Mouse (Mus musculus) forebrain, embryonic 10.5 days (tissue): ENCODE data around the gene Bhlhe40. TPM values are rescaled to one million over a fixed set of nuclear protein-coding genes. Genes with fewer than 3 reads are reported as not detected.

Source experiments
- DNase-seq: peaks from one replicate; pipeline ENCODE4 v3.0.0-alpha.2; 2017; ENCODE audit warnings: low spot score; ENCODE audit errors: extremely low spot score
- H3K27ac ChIP-seq: fragments of 300-500 bp; sonication (generic); 2 replicates; pipeline ENCODE4 v1.5.1; 2016; ENCODE audit warnings: mild to moderate bottlenecking
- H3K27me3 ChIP-seq: fragments of 300-500 bp; sonication (generic); 2 replicates; pipeline ENCODE4 v1.6.1; 2016; ENCODE audit warnings: mild to moderate bottlenecking; ENCODE audit not compliant: poor library complexity, severe bottlenecking
- H3K36me3 ChIP-seq: fragments of 300-500 bp; sonication (generic); replicated peaks from 2 replicates; pipeline ENCODE4 v1.6.1; 2016; ENCODE audit warnings: mild to moderate bottlenecking, moderate library complexity
- H3K4me1 ChIP-seq: fragments of 300-500 bp; sonication (generic); 2 replicates; pipeline ENCODE4 v1.6.1; 2016
- H3K4me3 ChIP-seq: fragments of 300-500 bp; sonication (generic); 2 replicates; pipeline ENCODE4 v1.5.1; 2016; ENCODE audit warnings: mild to moderate bottlenecking, moderate library complexity
- H3K9me3 ChIP-seq: fragments of 300-500 bp; sonication (generic); 2 replicates; pipeline ENCODE4 v1.6.1; 2016; ENCODE audit warnings: mild to moderate bottlenecking, moderate library complexity
- WGBS: fragments of 180-500 bp; shearing (Covaris S2); methylation state at CpG from one replicate; pipeline ENCODE4 v1.1.7; 2016; 5-methylcytosine and 5-hydroxymethylcytosine counted together
- polyA plus RNA-seq: library from polyadenylated mRNA; unstranded; fragments of >200 nt; fragmentation: Nextera tagmentation; extraction: Ambion mirVana; gene quantifications from 2 replicates; pipeline ENCODE4 v1.2.1, GENCODE M21; 2016

Bhlhe40 gene
- 3.1 and 3.2 TPM in 2 replicates for polyA plus RNA-seq

- 0% methylated on average over 38 of the region's 43 CpGs for WGBS
Observed at GRCm38 (mm10) chr6:108660206-108660877, at the start of gene Bhlhe40. Gene Bhlhe40, plus strand, starts transcription at chr6:108660629.

GRCm38 (mm10) chr6:108611663-108612062 lies 48.8 kb upstream of the Bhlhe40 start:
- Histone ChIP-seq H3K4me3 (no peak overlapping the region), H3K27ac (no peak overlapping the region), H3K9me3 (no peaks in the 10 kb centered on the region), H3K36me3 (no peaks in the 10 kb centered on the region), H3K4me1 (no peaks in the 10 kb centered on the region), H3K27me3 (no peaks in the 10 kb centered on the region)
- no peak for DNase-seq
- 62% methylated on average over 3 of the region's 3 CpGs for WGBS

More at GRCm38 (mm10) chr6:108660206-108660877, at the start of gene Bhlhe40:
- peaks cover 11% of the 10 kb centered on the region for H3K36me3 ChIP-seq
- DNase-seq, result peak; percentile 77
- no peaks in the 10 kb centered on the region for H3K9me3 ChIP-seq
- peaks cover 75% of the 10 kb centered on the region for H3K27me3 ChIP-seq
- peaks cover 38% of the 10 kb centered on the region for H3K4me1 ChIP-seq
- peak within 1 kb of the TSS; percentile 94 for H3K27ac ChIP-seq
- peak within 1 kb of the TSS; percentile 71 for H3K4me3 ChIP-seq

GRCm38 (mm10) chr6:108618025-108618424 lies 42.4 kb upstream of the Bhlhe40 start:
- H3K9me3 ChIP-seq, result no peaks in the 10 kb centered on the region
- H3K4me1 ChIP-seq, result no peaks in the 10 kb centered on the region
- no peak overlapping the region for H3K27ac ChIP-seq
- H3K27me3 ChIP-seq, result no peaks in the 10 kb centered on the region
- WGBS, result 93% methylated on average over 10 of the region's 10 CpGs
- no peak overlapping the region for H3K4me3 ChIP-seq
- no peak for DNase-seq
- no peaks in the 10 kb centered on the region for H3K36me3 ChIP-seq

- no peaks in the 10 kb centered on the region for H3K4me1 ChIP-seq
- H3K36me3 ChIP-seq, result no peaks in the 10 kb centered on the region
- no peak overlapping the region for H3K4me3 ChIP-seq
- no peaks in the 10 kb centered on the region for H3K9me3 ChIP-seq
- no peaks in the 10 kb centered on the region for H3K27me3 ChIP-seq
- no peak for DNase-seq
- WGBS, result 91% methylated on average over 4 of the region's 4 CpGs
- no peak overlapping the region for H3K27ac ChIP-seq
Observed at GRCm38 (mm10) chr6:108623028-108623565, 37.3 kb upstream of the Bhlhe40 start.

- Histone ChIP-seq H3K36me3 (no peaks in the 10 kb centered on the region), H3K9me3 (no peaks in the 10 kb centered on the region; the same call in 1 of the 2 replicates), H3K27ac (no peak overlapping the region), H3K4me3 (no peak overlapping the region), H3K27me3 (no peaks in the 10 kb centered on the region), H3K4me1 (no peaks in the 10 kb centered on the region)
- no peak for DNase-seq
- 92% methylated on average over 4 of the region's 4 CpGs for WGBS
Observed at GRCm38 (mm10) chr6:108624915-108625314, 35.5 kb upstream of the Bhlhe40 start.

GRCm38 (mm10) chr6:108630701-108631100 lies 29.7 kb upstream of the Bhlhe40 start:
- H3K27me3 ChIP-seq, result no peaks in the 10 kb centered on the region
- no peak for DNase-seq
- H3K4me3 ChIP-seq, result no peak overlapping the region
- H3K9me3 ChIP-seq, result no peaks in the 10 kb centered on the region; the same call in 1 of the 2 replicates
- no peaks in the 10 kb centered on the region for H3K4me1 ChIP-seq
- no peak overlapping the region for H3K27ac ChIP-seq
- no peaks in the 10 kb centered on the region for H3K36me3 ChIP-seq

- Histone ChIP-seq H3K9me3 (no peaks in the 10 kb centered on the region), H3K4me1 (0 out of 2 replicates have a peak, but pooled peaks cover 3% of the 10 kb centered on the region), H3K4me3 (no peak overlapping the region), H3K27me3 (no peaks in the 10 kb centered on the region), H3K27ac (no peak overlapping the region), H3K36me3 (no peaks in the 10 kb centered on the region)
- no peak for DNase-seq
- 90% methylated on average over 6 of the region's 6 CpGs for WGBS
Observed at GRCm38 (mm10) chr6:108638157-108638833, 22.1 kb upstream of the Bhlhe40 start.

- H3K4me3 ChIP-seq, result no peak overlapping the region
- WGBS, result 79% methylated on average over 7 of the region's 7 CpGs
- no peak for DNase-seq
Observed at GRCm38 (mm10) chr6:108642020-108642419, 18.4 kb upstream of the Bhlhe40 start.

GRCm38 (mm10) chr6:108643035-108643434 lies 17.4 kb upstream of the Bhlhe40 start:
- no peak for DNase-seq
- 77% methylated on average over 6 of the region's 6 CpGs for WGBS
- Histone ChIP-seq H3K4me1 (peaks cover 23% of the 10 kb centered on the region), H3K27ac (no peak overlapping the region), H3K4me3 (no peak overlapping the region), H3K9me3 (no peaks in the 10 kb centered on the region), H3K27me3 (no peaks in the 10 kb centered on the region), H3K36me3 (no peaks in the 10 kb centered on the region)

More at GRCm38 (mm10) chr6:108642020-108642419, 18.4 kb upstream of the Bhlhe40 start:
- H3K36me3 ChIP-seq, result no peaks in the 10 kb centered on the region
- H3K27me3 ChIP-seq, result no peaks in the 10 kb centered on the region
- peaks cover 15% of the 10 kb centered on the region; the same call in 1 of the 2 replicates for H3K4me1 ChIP-seq
- H3K27ac ChIP-seq, result no peak overlapping the region
- H3K9me3 ChIP-seq, result no peaks in the 10 kb centered on the region

GRCm38 (mm10) chr6:108644311-108644710 lies 16.1 kb upstream of the Bhlhe40 start:
- Histone ChIP-seq H3K36me3 (no peaks in the 10 kb centered on the region), H3K4me3 (no peak overlapping the region), H3K4me1 (peaks cover 25% of the 10 kb centered on the region), H3K27me3 (no peaks in the 10 kb centered on the region), H3K27ac (no peak overlapping the region), H3K9me3 (no peaks in the 10 kb centered on the region)
- no peak for DNase-seq
- WGBS, result 57% methylated on average over 5 of the region's 5 CpGs

- H3K36me3 ChIP-seq, result no peaks in the 10 kb centered on the region
- no peaks in the 10 kb centered on the region for H3K27me3 ChIP-seq
- no peak for DNase-seq
- no peak overlapping the region for H3K4me3 ChIP-seq
- H3K4me1 ChIP-seq, result peaks cover 23% of the 10 kb centered on the region
- 83% methylated on average over 3 of the region's 3 CpGs for WGBS
- no peaks in the 10 kb centered on the region for H3K9me3 ChIP-seq
- H3K27ac ChIP-seq, result no peak overlapping the region
Observed at GRCm38 (mm10) chr6:108647094-108647493, 13.3 kb upstream of the Bhlhe40 start.

GRCm38 (mm10) chr6:108648072-108648471 lies 12.4 kb upstream of the Bhlhe40 start:
- no peak overlapping the region for H3K27ac ChIP-seq
- no peaks in the 10 kb centered on the region for H3K9me3 ChIP-seq
- peaks cover 23% of the 10 kb centered on the region for H3K4me1 ChIP-seq
- no peaks in the 10 kb centered on the region for H3K27me3 ChIP-seq
- 47% methylated on average over 6 of the region's 6 CpGs for WGBS
- no peak for DNase-seq
- H3K36me3 ChIP-seq, result no peaks in the 10 kb centered on the region
- H3K4me3 ChIP-seq, result no peak overlapping the region

- Histone ChIP-seq H3K4me1 (peaks cover 30% of the 10 kb centered on the region), H3K27me3 (peaks cover 31% of the 10 kb centered on the region), H3K4me3 (no peak overlapping the region), H3K36me3 (no peaks in the 10 kb centered on the region), H3K9me3 (no peaks in the 10 kb centered on the region), H3K27ac (no peak overlapping the region)
- WGBS, result 54% methylated on average over 2 of the region's 2 CpGs
- no peak for DNase-seq
Observed at GRCm38 (mm10) chr6:108655861-108656260, 4.6 kb upstream of the Bhlhe40 start.
